Mouse (Mus musculus): Measurements from ENCODE around the gene 1700029I15Rik. TPM values are rescaled to one million over a fixed set of nuclear protein-coding genes. Genes with fewer than 3 reads are reported as not detected.
A peak's percentile ranks its signal among the peaks of the same experiment; 100 is the strongest.

1700029I15Rik gene
- polyA plus RNA-seq, 1 experiment from 2014 or later = 2.6 TPM

DNA sequence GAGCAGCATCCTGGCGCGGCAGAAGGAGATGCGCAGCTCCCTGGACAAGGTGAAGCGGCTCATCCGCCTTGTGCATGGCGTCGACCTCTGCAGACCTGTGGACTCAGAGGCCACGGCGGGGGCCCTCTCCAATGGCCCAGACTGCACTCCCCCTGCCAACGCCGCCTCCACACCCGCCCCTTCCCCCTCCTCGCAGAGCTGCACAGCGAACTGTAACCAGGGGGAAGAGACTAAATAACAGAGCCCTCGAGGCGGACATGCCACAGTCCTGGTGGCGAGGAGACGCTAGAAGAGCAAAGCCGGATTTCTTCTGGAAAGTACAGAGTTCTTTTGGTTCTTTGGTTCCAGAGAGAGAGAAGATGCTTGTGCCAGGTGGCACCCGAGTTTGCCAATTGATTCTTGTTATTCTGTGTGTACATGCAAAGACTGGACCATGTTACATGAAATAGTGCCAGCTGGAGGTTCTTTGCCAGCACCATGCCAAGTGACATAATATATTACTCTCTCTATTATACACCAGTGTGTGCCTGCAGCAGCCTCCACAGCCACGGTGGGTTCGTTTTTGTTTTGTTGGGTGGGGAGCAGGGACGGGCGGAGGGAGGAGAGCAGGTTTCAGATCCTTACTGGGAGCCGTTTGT lies 22.0 kb upstream of the 1700029I15Rik start:
- no peak overlapping the region for H3K9ac ChIP-seq (replicated peaks; ENCODE audit: low read depth, low read length)
- no peaks in the 10 kb centered on the region for H3K4me1 ChIP-seq (ENCODE audit: control insufficient read depth, insufficient read depth, low read length)
- H3K9me3 ChIP-seq (ENCODE audit: control insufficient read depth, low read depth, low read length) = no peaks in the 10 kb centered on the region
- 73% methylated on average over 25 of the region's 25 CpGs for WGBS
- H3K4me3 ChIP-seq (ENCODE audit: low read depth, low read length) = no peak overlapping the region
- no peak for ATAC-seq (ENCODE audit: insufficient number of reproducible peaks, insufficient read depth, low FRiP score, low read depth)
- peaks cover 34% of the 10 kb centered on the region for H3K36me3 ChIP-seq (ENCODE audit: control insufficient read depth, insufficient read depth, low read length)
- H3K27me3 ChIP-seq (ENCODE audit: control insufficient read depth, insufficient read depth, low read length) = no peaks in the 10 kb centered on the region
- no peak overlapping the region for H3K27ac ChIP-seq (ENCODE audit: low read length)
- H3K4me2 ChIP-seq (replicated peaks; ENCODE audit: low read depth, low read length) = no peak overlapping the region

DNA sequence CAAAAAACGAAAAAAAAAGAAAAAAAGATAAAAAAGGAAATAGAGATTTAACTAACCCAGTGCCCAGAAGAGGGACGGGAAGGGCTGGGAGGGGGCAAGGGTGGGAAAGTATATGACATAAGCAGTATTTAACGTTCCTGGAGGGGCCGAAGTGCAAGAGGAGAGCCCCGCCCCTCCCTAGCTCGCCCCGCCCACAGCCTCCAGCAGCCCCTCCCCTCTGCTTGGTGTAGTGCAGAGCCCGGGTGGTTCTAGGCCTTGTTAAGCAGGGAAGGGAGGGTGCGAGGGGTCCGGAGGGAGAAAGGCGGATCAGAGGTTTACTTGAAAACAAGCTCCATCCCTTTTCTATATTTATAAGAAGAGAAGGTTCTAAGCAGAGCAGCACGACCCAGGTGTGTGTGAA lies 21.4 kb upstream of the 1700029I15Rik start:
- ATAC-seq (ENCODE audit: insufficient number of reproducible peaks, insufficient read depth, low FRiP score, low read depth) = no peak
- no peak overlapping the region for H3K4me3 ChIP-seq (ENCODE audit: low read depth, low read length)
- H3K27me3 ChIP-seq (ENCODE audit: control insufficient read depth, insufficient read depth, low read length) = no peaks in the 10 kb centered on the region
- H3K9ac ChIP-seq (replicated peaks; ENCODE audit: low read depth, low read length) = no peak overlapping the region
- peaks cover 34% of the 10 kb centered on the region for H3K36me3 ChIP-seq (ENCODE audit: control insufficient read depth, insufficient read depth, low read length)
- WGBS = 20% methylated on average over 12 of the region's 12 CpGs
- H3K4me2 ChIP-seq (replicated peaks; ENCODE audit: low read depth, low read length) = no peak overlapping the region
- no peak overlapping the region for H3K27ac ChIP-seq (ENCODE audit: low read length)
- no peaks in the 10 kb centered on the region for H3K9me3 ChIP-seq (ENCODE audit: control insufficient read depth, low read depth, low read length)
- H3K4me1 ChIP-seq (ENCODE audit: control insufficient read depth, insufficient read depth, low read length) = no peaks in the 10 kb centered on the region

DNA sequence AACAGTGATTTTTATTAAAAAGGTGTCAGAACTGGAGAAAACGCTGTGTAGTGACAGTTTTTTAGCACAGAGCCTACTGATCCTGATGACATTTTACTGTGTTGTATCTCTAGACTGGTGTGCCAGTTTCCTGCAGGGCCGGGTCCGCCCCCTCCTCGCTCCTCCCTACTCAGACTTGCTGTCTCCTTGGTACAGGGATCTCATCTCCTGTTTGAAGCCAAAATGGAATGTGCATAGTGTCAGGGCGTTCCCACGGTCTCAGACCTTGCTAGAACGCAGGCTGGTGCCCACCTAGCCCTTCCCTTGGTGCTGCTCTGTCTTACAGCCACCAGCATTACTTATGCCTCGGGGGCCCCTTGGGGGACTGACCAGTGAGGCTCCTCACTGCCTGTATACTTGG lies 20.5 kb upstream of the 1700029I15Rik start:
- no peak for ATAC-seq (ENCODE audit: insufficient number of reproducible peaks, insufficient read depth, low FRiP score, low read depth)
- Histone ChIP-seq H3K27ac (ENCODE audit: low read length) (no peak overlapping the region), H3K27me3 (ENCODE audit: control insufficient read depth, insufficient read depth, low read length) (no peaks in the 10 kb centered on the region), H3K4me1 (ENCODE audit: control insufficient read depth, insufficient read depth, low read length) (no peaks in the 10 kb centered on the region), H3K36me3 (ENCODE audit: control insufficient read depth, insufficient read depth, low read length) (peaks cover 33% of the 10 kb centered on the region), H3K9ac (replicated peaks; ENCODE audit: low read depth, low read length) (no peak overlapping the region), H3K4me3 (ENCODE audit: low read depth, low read length) (no peak overlapping the region), H3K4me2 (replicated peaks; ENCODE audit: low read depth, low read length) (no peak overlapping the region), H3K9me3 (ENCODE audit: control insufficient read depth, low read depth, low read length) (no peaks in the 10 kb centered on the region)
- 87% methylated on average over 8 of the region's 8 CpGs for WGBS

DNA sequence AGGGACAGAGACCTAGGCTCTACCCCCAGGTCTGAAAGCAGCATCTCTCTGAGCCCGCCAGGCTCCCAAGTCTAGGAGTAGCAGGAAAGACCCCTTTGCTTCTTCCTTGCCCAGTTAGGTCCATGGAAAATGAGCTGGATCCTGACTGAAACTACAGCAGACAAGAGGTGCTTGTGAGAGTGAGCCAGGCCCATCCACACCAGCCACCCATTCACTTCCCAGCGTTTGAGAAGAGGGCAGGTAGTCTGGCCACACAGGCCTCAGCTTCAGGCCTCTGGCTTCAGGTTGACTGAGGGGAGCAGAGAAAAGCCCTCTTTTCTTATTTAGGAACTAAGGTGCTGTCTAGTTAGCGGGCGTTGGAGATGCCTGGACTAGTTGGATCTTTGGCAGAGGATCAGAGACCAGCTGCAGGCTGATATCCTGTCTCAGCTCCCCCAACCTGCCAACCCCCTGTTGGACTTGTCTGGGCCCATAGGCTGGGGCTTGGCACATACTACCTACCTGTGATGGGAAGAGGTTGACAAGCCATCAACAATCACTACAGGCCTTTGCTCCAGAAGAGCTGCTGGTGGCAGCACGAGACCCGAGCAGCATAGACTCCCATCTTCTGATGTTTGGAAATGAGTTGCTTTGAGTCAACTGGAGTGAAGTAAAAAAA lies 19.6 kb upstream of the 1700029I15Rik start:
- H3K9me3 ChIP-seq (ENCODE audit: control insufficient read depth, low read depth, low read length) = no peaks in the 10 kb centered on the region
- no peak overlapping the region for H3K4me3 ChIP-seq (ENCODE audit: low read depth, low read length)
- no peaks in the 10 kb centered on the region for H3K4me1 ChIP-seq (ENCODE audit: control insufficient read depth, insufficient read depth, low read length)
- no peaks in the 10 kb centered on the region for H3K27me3 ChIP-seq (ENCODE audit: control insufficient read depth, insufficient read depth, low read length)
- 90% methylated on average over 6 of the region's 6 CpGs for WGBS
- H3K9ac ChIP-seq (replicated peaks; ENCODE audit: low read depth, low read length) = no peak overlapping the region
- H3K36me3 ChIP-seq (ENCODE audit: control insufficient read depth, insufficient read depth, low read length) = peaks cover 25% of the 10 kb centered on the region
- no peak overlapping the region for H3K4me2 ChIP-seq (replicated peaks; ENCODE audit: low read depth, low read length)
- ATAC-seq (ENCODE audit: insufficient number of reproducible peaks, insufficient read depth, low FRiP score, low read depth) = no peak
- H3K27ac ChIP-seq (ENCODE audit: low read length) = no peak overlapping the region

DNA sequence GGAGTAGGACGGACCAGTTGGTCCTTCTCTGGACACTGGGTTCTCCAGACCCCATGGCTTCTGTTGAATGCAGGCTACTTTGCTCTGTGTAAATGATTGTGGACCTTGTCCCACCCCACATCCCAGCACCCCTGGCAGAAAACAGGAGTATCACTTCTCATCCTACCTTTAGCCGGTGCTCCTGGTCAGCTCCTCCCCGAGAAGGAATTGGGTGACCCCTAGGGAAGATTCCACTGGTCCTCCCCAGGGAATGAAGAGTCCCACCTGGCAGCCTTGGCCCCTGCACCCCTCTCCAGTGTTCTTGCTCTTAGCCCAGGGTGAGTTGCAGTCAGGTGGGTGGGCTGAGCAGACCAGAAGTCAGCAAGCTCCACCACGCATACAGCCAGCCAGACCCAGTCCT lies 18.3 kb upstream of the 1700029I15Rik start:
- no peaks in the 10 kb centered on the region for H3K9me3 ChIP-seq (ENCODE audit: control insufficient read depth, low read depth, low read length)
- H3K27me3 ChIP-seq (ENCODE audit: control insufficient read depth, insufficient read depth, low read length) = no peaks in the 10 kb centered on the region
- no peak overlapping the region for H3K4me2 ChIP-seq (replicated peaks; ENCODE audit: low read depth, low read length)
- H3K4me3 ChIP-seq (ENCODE audit: low read depth, low read length) = no peak overlapping the region
- ATAC-seq (ENCODE audit: insufficient number of reproducible peaks, insufficient read depth, low FRiP score, low read depth) = no peak
- H3K4me1 ChIP-seq (ENCODE audit: control insufficient read depth, insufficient read depth, low read length) = no peaks in the 10 kb centered on the region
- H3K9ac ChIP-seq (replicated peaks; ENCODE audit: low read depth, low read length) = no peak overlapping the region
- H3K36me3 ChIP-seq (ENCODE audit: control insufficient read depth, insufficient read depth, low read length) = peaks cover 15% of the 10 kb centered on the region
- no peak overlapping the region for H3K27ac ChIP-seq (ENCODE audit: low read length)
- WGBS = 84% methylated on average over 4 of the region's 4 CpGs

DNA sequence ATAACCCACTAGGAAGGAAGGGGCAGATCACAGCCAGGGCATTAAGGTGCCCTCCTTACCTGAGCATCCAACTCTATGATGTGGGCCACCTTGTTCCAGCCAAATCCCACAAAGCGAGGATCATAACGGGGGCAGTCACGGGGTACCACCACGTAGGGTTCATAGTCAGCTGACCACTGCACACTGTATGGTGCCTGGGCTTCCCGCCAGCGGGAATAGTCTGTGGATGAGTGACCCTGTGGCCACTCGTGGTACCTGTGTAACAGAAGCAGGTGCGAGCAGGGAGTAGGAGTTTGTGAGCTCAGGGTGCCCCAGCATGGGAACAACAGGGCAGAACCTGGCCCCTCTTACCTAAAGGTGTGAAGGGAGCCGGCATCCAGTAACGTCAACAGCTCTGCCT lies 16.8 kb upstream of the 1700029I15Rik start:
- no peaks in the 10 kb centered on the region for H3K27me3 ChIP-seq (ENCODE audit: control insufficient read depth, insufficient read depth, low read length)
- H3K4me3 ChIP-seq (ENCODE audit: low read depth, low read length) = no peak overlapping the region
- ATAC-seq (ENCODE audit: insufficient number of reproducible peaks, insufficient read depth, low FRiP score, low read depth) = no peak
- H3K9me3 ChIP-seq (ENCODE audit: control insufficient read depth, low read depth, low read length) = no peaks in the 10 kb centered on the region
- WGBS = 91% methylated on average over 10 of the region's 10 CpGs
- H3K9ac ChIP-seq (replicated peaks; ENCODE audit: low read depth, low read length) = no peak overlapping the region
- H3K36me3 ChIP-seq (ENCODE audit: control insufficient read depth, insufficient read depth, low read length) = peaks cover 6% of the 10 kb centered on the region; the same call in 1 of the 2 replicates
- H3K4me1 ChIP-seq (ENCODE audit: control insufficient read depth, insufficient read depth, low read length) = no peaks in the 10 kb centered on the region; the same call in 1 of the 2 replicates
- no peak overlapping the region for H3K27ac ChIP-seq (ENCODE audit: low read length)
- no peak overlapping the region for H3K4me2 ChIP-seq (replicated peaks; ENCODE audit: low read depth, low read length)

DNA sequence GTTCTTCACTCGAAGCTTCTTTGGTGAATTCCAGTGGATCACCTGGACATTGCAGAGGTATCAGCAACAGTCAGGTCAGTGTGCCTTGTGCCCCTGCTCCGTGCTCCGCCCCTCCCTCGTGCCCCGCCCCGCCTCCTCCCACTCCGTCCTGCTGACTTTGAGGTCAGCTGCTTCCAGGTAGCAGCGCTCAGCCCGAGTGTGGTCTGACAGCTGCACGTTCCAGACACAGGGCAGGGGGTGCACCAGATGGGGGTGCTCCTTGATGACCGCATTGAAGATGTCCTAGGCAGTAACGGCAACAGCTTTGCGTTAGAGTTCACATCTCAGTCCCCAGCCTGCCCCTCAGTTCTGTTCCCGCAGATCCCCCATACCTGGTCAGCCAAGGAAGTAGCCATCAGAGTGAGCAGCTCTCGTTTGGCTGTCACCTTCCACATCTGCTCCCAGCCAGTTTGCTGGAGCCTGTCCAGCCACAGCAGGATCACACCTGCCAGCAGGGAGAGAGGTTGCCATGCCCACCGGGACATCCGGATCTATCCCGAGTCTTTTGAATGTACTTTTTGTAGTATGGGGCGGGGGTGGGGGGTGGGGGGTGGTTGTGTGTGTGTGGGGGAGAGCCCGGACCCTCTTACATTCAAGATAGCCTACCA lies 14.8 kb upstream of the 1700029I15Rik start:
- no peaks in the 10 kb centered on the region for H3K27me3 ChIP-seq (ENCODE audit: control insufficient read depth, insufficient read depth, low read length)
- H3K4me3 ChIP-seq (ENCODE audit: low read depth, low read length) = no peak overlapping the region
- ATAC-seq (ENCODE audit: insufficient number of reproducible peaks, insufficient read depth, low FRiP score, low read depth) = no peak
- H3K9me3 ChIP-seq (ENCODE audit: control insufficient read depth, low read depth, low read length) = no peaks in the 10 kb centered on the region
- 25% methylated on average over 20 of the region's 20 CpGs for WGBS
- no peak overlapping the region for H3K9ac ChIP-seq (replicated peaks; ENCODE audit: low read depth, low read length)
- H3K36me3 ChIP-seq (ENCODE audit: control insufficient read depth, insufficient read depth, low read length) = peaks cover 3% of the 10 kb centered on the region; the same call in 1 of the 2 replicates
- H3K27ac ChIP-seq (ENCODE audit: low read length) = no peak overlapping the region
- H3K4me2 ChIP-seq (replicated peaks; ENCODE audit: low read depth, low read length) = no peak overlapping the region
- peaks cover 17% of the 10 kb centered on the region for H3K4me1 ChIP-seq (ENCODE audit: control insufficient read depth, insufficient read depth, low read length)

DNA sequence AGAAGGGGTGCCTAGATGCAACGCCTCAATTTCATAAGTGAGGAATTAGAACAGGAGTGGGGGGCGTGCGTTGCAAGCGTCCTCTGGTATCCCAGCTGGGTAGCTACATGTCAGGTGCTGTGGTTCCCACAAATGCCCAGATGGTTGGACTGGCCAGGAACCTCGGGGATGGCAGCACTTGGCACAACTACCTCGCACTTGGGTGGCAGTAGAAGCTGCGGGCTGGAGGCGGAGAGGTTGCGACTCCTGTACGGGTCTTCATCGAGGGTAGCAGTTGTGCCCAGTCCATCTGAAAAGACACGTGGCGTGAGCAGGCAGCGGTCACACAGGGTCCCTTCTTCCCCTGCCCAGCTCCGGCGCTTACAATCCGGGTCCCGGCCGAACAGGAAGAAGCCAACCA lies 12.0 kb upstream of the 1700029I15Rik start:
- H3K36me3 ChIP-seq (ENCODE audit: control insufficient read depth, insufficient read depth, low read length) = no peaks in the 10 kb centered on the region
- H3K4me2 ChIP-seq (replicated peaks; ENCODE audit: low read depth, low read length) = peak overlapping the region; percentile 54
- 8% methylated on average over 19 of the region's 19 CpGs for WGBS
- peak overlapping the region; percentile 34 for H3K4me3 ChIP-seq (ENCODE audit: low read depth, low read length)
- no peak for ATAC-seq (ENCODE audit: insufficient number of reproducible peaks, insufficient read depth, low FRiP score, low read depth)
- H3K27ac ChIP-seq (ENCODE audit: low read length) = no peak overlapping the region
- no peaks in the 10 kb centered on the region for H3K27me3 ChIP-seq (ENCODE audit: control insufficient read depth, insufficient read depth, low read length)
- no peaks in the 10 kb centered on the region for H3K9me3 ChIP-seq (ENCODE audit: control insufficient read depth, low read depth, low read length)
- H3K9ac ChIP-seq (replicated peaks; ENCODE audit: low read depth, low read length) = peak overlapping the region; percentile 15; the same call in 1 of the 2 replicates
- H3K4me1 ChIP-seq (ENCODE audit: control insufficient read depth, insufficient read depth, low read length) = peaks cover 23% of the 10 kb centered on the region
